Mouse (Mus musculus): ENCODE results near the gene Fam241b. TPM values are rescaled to one million over a fixed set of nuclear protein-coding genes. Genes with fewer than 3 reads are reported as not detected.

Gene Fam241b
- 1.9 and 4.6 TPM in 2 replicates for polyA plus RNA-seq (2012; rRNA removed; ENCODE audit: low replicate concordance)

GRCm38 (mm10) chr10:62143820-62144219, at the start of gene Fam241b:
Gene Fam241b (minus strand): TSS chr10:62143920.

DNA sequence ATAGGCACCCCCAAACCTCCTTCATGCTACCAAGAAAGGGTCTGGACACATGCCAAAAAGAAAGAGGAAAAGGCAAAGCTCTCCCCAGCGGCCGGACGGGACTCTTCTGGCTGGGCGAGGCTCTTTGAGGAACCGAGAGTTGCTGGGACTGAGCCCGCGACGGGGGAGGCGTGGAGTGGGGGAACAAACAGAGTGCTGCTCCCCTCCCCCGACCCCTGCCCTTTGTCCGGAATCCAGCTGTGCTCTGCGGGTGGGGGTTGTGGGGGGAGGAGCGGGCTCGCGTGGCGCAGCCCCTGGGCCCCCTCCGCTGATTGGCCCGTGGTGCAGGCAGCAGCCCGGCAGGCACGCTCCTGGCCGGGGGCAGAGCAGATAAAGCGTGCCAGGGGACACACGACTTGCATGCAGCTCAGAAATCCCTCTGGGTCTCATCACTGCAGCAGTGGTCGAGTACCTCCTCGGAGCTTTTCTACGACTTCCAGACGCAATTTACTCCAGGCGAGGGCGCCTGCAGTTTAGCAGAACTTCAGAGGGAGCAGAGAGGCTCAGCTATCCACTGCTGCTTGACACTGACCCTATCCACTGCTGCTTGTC, 10.9 kb downstream of the Fam241b start, which contains the start of gene Neurog3:
Neurog3 (plus strand) TSS at position 400 of the 591 bp plus-strand sequence.

Other genes with a start within 250 kb of the Fam241b start
- 0.24 and 0.95 TPM in 2 replicates for gene Col13a1, start 164.8 kb downstream of the Fam241b start, polyA plus RNA-seq (2012; rRNA removed; ENCODE audit: low replicate concordance)
- gene Neurog3, start 10.8 kb downstream of the Fam241b start, polyA plus RNA-seq (2012; rRNA removed; ENCODE audit: low replicate concordance): not detected in 2 replicates
- 52.3 and 86.1 TPM in 2 replicates for gene Tspan15, start 87.3 kb upstream of the Fam241b start, polyA plus RNA-seq (2012; rRNA removed; ENCODE audit: low replicate concordance)
- 0.04 TPM in 1 of 2 replicates, not detected in the other for gene Tacr2, start 108.5 kb upstream of the Fam241b start, polyA plus RNA-seq (2012; rRNA removed; ENCODE audit: low replicate concordance)
- 17.7 and 40.6 TPM in 2 replicates for gene Hk1, start 236.0 kb upstream of the Fam241b start, polyA plus RNA-seq (2012; rRNA removed; ENCODE audit: low replicate concordance)